Mouse (Mus musculus) limb, embryonic 11.5 days (tissue): ENCODE measurements around the gene Mfap4. TPM values are rescaled to one million over a fixed set of nuclear protein-coding genes. Genes with fewer than 3 reads are reported as not detected.

Experiments
- ATAC-seq: fragments of 200-750 bp; cut with Nextera tagmentation; 2 replicates; pipeline ENCODE4 v1.8.0; 2017; ENCODE audit warnings: low read depth; ENCODE audit not compliant: insufficient number of reproducible peaks, low FRiP score, low TSS enrichment
- DNase-seq: peaks from one replicate; pipeline ENCODE4 v3.0.0-alpha.2; 2015; ENCODE audit warnings: low spot score
- H3K27ac ChIP-seq: fragments of 300-500 bp; sonication (generic); replicated peaks from 2 replicates; pipeline ENCODE4 v1.5.1; 2014; ENCODE audit warnings: low read depth, mild to moderate bottlenecking, low read length
- H3K27me3 ChIP-seq: fragments of 300-500 bp; sonication (generic); 2 replicates; pipeline ENCODE4 v1.6.1; 2014; ENCODE audit warnings: mild to moderate bottlenecking, low read length, mixed read lengths; ENCODE audit not compliant: control insufficient read depth, insufficient read depth
- H3K36me3 ChIP-seq: fragments of 300-500 bp; sonication (generic); 2 replicates; pipeline ENCODE4 v1.6.1; 2014; ENCODE audit warnings: mild to moderate bottlenecking, low read length, moderate library complexity, mixed read lengths; ENCODE audit not compliant: control insufficient read depth, insufficient read depth
- H3K4me1 ChIP-seq: fragments of 300-500 bp; sonication (generic); 2 replicates; pipeline ENCODE4 v1.6.1; 2014; ENCODE audit warnings: low read length, mixed read lengths; ENCODE audit not compliant: control insufficient read depth, insufficient read depth
- H3K4me2 ChIP-seq: fragments of 300-500 bp; sonication (generic); 2 replicates; pipeline ENCODE4 v1.6.1; 2014; ENCODE audit warnings: low read depth, mild to moderate bottlenecking, moderate library complexity; ENCODE audit not compliant: severe bottlenecking
- H3K4me3 ChIP-seq: fragments of 300-500 bp; sonication (generic); 2 replicates; pipeline ENCODE4 v1.5.1; 2014; ENCODE audit warnings: low read depth, low read length
- H3K9ac ChIP-seq: fragments of 300-500 bp; sonication (generic); 2 replicates; pipeline ENCODE4 v1.6.1; 2014; ENCODE audit warnings: mild to moderate bottlenecking, low read length
- H3K9me3 ChIP-seq: fragments of 300-500 bp; sonication (generic); 2 replicates; pipeline ENCODE4 v1.6.1; 2016; ENCODE audit warnings: low read length; ENCODE audit not compliant: control insufficient read depth
- whole genome bisulfite sequencing: fragments of 180-500 bp; shearing (Covaris S2); extraction: QIAGEN DNeasy Blood & Tissue Kit; methylation state at CpG from one replicate; pipeline ENCODE4 v1.1.7; 2014; 5-methylcytosine and 5-hydroxymethylcytosine counted together
- polyA plus RNA-seq: library from polyadenylated mRNA; unstranded; fragments of >200 nt; fragmentation: Nextera tagmentation; extraction: Ambion mirVana; gene quantifications from 2 replicates; pipeline ENCODE4 v1.2.1, GENCODE M21; 2014

The Mfap4 gene
- polyA plus RNA-seq, 1 experiment from 2014 or later: 244 TPM

GRCm38 (mm10) chr11:61486458-61487219 lies 1.4 kb downstream of the Mfap4 start:
- ATAC-seq (no peak), DNase-seq (no peak)
- Histone ChIP-seq H3K4me3 (peak overlapping the region; percentile 53), H3K27ac (peak overlapping the region; percentile 100; the same call in 1 of the 2 replicates), H3K9me3 (no peaks in the 10 kb centered on the region), H3K4me2 (peak overlapping the region; percentile 94), H3K4me1 (peaks cover 37% of the 10 kb centered on the region), H3K36me3 (peaks cover 20% of the 10 kb centered on the region), H3K9ac (no peak overlapping the region; the same call in 1 of the 2 replicates), H3K27me3 (no peaks in the 10 kb centered on the region)
- WGBS: 90% methylated on average over 14 of the region's 14 CpGs

GRCm38 (mm10) chr11:61487401-61487800 lies 2.2 kb downstream of the Mfap4 start:
- no peak overlapping the region for H3K4me3 ChIP-seq
- no peaks in the 10 kb centered on the region for H3K9me3 ChIP-seq
- no peak for DNase-seq
- no peak overlapping the region; the same call in 1 of the 2 replicates for H3K4me2 ChIP-seq
- 85% methylated on average over 2 of the region's 2 CpGs for WGBS
- H3K4me1 ChIP-seq: peaks cover 33% of the 10 kb centered on the region
- no peaks in the 10 kb centered on the region for H3K27me3 ChIP-seq
- H3K27ac ChIP-seq: no peak overlapping the region
- H3K9ac ChIP-seq: no peak overlapping the region
- ATAC-seq: no peak
- peaks cover 24% of the 10 kb centered on the region for H3K36me3 ChIP-seq

GRCm38 (mm10) chr11:61487936-61488335 lies 2.7 kb downstream of the Mfap4 start:
- no peak for DNase-seq
- no peaks in the 10 kb centered on the region for H3K9me3 ChIP-seq
- no peak for ATAC-seq
- H3K9ac ChIP-seq: no peak overlapping the region
- 89% methylated on average over 7 of the region's 7 CpGs for WGBS
- peak overlapping the region; percentile 8; the same call in 1 of the 2 replicates for H3K27ac ChIP-seq
- H3K4me1 ChIP-seq: peaks cover 36% of the 10 kb centered on the region
- H3K4me3 ChIP-seq: no peak overlapping the region
- no peak overlapping the region for H3K4me2 ChIP-seq
- H3K36me3 ChIP-seq: peaks cover 26% of the 10 kb centered on the region
- no peaks in the 10 kb centered on the region for H3K27me3 ChIP-seq

DNA sequence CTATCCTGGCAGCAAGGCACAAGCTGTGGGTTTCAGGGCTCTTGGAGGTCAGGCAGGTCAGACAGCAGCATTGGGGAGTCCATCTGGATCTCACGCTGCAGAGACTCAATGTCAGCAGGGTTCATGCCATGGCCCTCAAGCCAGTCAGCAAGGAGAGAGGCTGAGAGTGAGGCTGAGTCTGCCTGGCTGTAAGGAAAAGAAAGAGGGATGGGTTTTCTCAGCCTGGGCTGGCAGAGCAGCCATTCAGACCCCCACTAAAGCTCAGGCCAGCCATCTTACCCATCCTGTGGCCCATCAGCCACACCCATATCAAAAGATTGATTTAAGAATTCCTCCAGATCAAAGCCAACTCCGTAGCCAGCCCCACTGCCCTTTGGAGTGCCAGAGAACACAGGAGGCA lies 3.9 kb downstream of the Mfap4 start:
- no peak for ATAC-seq
- no peaks in the 10 kb centered on the region for H3K27me3 ChIP-seq

DNA sequence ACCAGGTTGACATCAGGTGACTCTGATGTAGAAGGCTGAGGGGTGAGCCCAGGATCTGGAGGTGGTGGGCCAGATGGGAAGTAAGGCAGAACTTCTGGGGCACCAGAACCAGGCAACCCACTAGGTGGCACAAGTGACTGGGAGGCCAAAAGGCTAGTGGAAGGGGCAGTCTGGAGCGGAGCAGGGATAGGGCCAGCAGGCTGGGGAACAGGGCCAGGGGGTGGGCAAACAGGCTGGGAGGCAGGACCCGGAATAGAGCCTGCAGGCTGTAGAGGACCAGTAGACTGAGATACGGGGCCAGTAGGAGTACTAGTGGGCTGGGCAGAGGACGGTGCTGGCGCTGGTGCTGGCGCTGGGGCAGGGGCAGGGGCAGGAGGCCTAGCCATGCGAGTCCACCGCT lies 4.6 kb downstream of the Mfap4 start:
- Histone ChIP-seq H3K27me3 (no peaks in the 10 kb centered on the region), H3K9me3 (no peaks in the 10 kb centered on the region), H3K4me1 (peaks cover 25% of the 10 kb centered on the region), H3K4me2 (no peak overlapping the region), H3K36me3 (peaks cover 26% of the 10 kb centered on the region), H3K9ac (no peak overlapping the region), H3K4me3 (no peak overlapping the region), H3K27ac (0 out of 2 replicates have a peak overlapping the region, but pooled peaks have one; percentile 26)
- WGBS: 97% methylated on average over 8 of the region's 8 CpGs
- DNase-seq (no peak), ATAC-seq (no peak)

More for the DNA sequence above, 3.9 kb downstream of the Mfap4 start:
- peaks cover 26% of the 10 kb centered on the region for H3K36me3 ChIP-seq
- no peak overlapping the region for H3K4me2 ChIP-seq
- 88% methylated on average over 2 of the region's 2 CpGs for WGBS
- DNase-seq: no peak
- no peaks in the 10 kb centered on the region for H3K9me3 ChIP-seq
- H3K4me3 ChIP-seq: no peak overlapping the region
- H3K27ac ChIP-seq: no peak overlapping the region
- no peak overlapping the region for H3K9ac ChIP-seq
- peaks cover 33% of the 10 kb centered on the region for H3K4me1 ChIP-seq

GRCm38 (mm10) chr11:61490944-61491520 lies 5.8 kb downstream of the Mfap4 start:
- no peak for DNase-seq
- Histone ChIP-seq H3K36me3 (peaks cover 26% of the 10 kb centered on the region), H3K4me1 (peaks cover 20% of the 10 kb centered on the region), H3K4me2 (no peak overlapping the region), H3K27ac (no peak overlapping the region), H3K9me3 (no peaks in the 10 kb centered on the region), H3K27me3 (no peaks in the 10 kb centered on the region), H3K4me3 (no peak overlapping the region), H3K9ac (no peak overlapping the region)
- ATAC-seq: no peak
- 94% methylated on average over 22 of the region's 22 CpGs for WGBS

GRCm38 (mm10) chr11:61492749-61493401 lies 7.6 kb downstream of the Mfap4 start:
- H3K4me2 ChIP-seq: peak overlapping the region; percentile 80
- H3K36me3 ChIP-seq: peaks cover 22% of the 10 kb centered on the region
- ATAC-seq: no peak
- H3K4me3 ChIP-seq: peak overlapping the region; percentile 84
- peaks cover 9% of the 10 kb centered on the region for H3K4me1 ChIP-seq
- H3K27ac ChIP-seq: no peak overlapping the region
- 75% methylated on average over 12 of the region's 12 CpGs for WGBS
- H3K9me3 ChIP-seq: no peaks in the 10 kb centered on the region
- DNase-seq: no peak
- H3K9ac ChIP-seq: peak overlapping the region; percentile 85; the same call in 1 of the 2 replicates
- H3K27me3 ChIP-seq: no peaks in the 10 kb centered on the region

GRCm38 (mm10) chr11:61493525-61494128 lies 8.4 kb downstream of the Mfap4 start:
- H3K36me3 ChIP-seq: peaks cover 21% of the 10 kb centered on the region
- H3K9me3 ChIP-seq: no peaks in the 10 kb centered on the region
- DNase-seq (no peak), ATAC-seq (no peak; the same call in 1 of the 2 replicates)
- H3K4me3 ChIP-seq: peak overlapping the region; percentile 84
- no peaks in the 10 kb centered on the region for H3K27me3 ChIP-seq
- H3K9ac ChIP-seq: peak overlapping the region; percentile 85
- peak overlapping the region; percentile 80 for H3K4me2 ChIP-seq
- peaks cover 5% of the 10 kb centered on the region for H3K4me1 ChIP-seq
- WGBS: 1% methylated on average over 45 of the region's 50 CpGs
- H3K27ac ChIP-seq: peak overlapping the region; percentile 49; the same call in 1 of the 2 replicates
